Mouse (Mus musculus) midbrain, embryonic 11.5 days (tissue): ENCODE measurements around the gene Pex5l. TPM values are rescaled to one million over a fixed set of nuclear protein-coding genes. Genes with fewer than 3 reads are reported as not detected.

Experiments
- ATAC-seq: fragments of 200-750 bp; cut with Nextera tagmentation; 2 replicates; pipeline ENCODE4 v1.8.0; 2017; ENCODE audit warnings: moderate TSS enrichment, moderate library complexity; ENCODE audit not compliant: low FRiP score
- DNase-seq: peaks from one replicate; pipeline ENCODE4 v3.0.0; 2015; ENCODE audit warnings: low spot score; ENCODE audit errors: missing footprints
- H3K27ac ChIP-seq: fragments of 300-500 bp; sonication (generic); 2 replicates; pipeline ENCODE4 v1.5.1; 2014; ENCODE audit warnings: low read depth, low read length
- H3K27me3 ChIP-seq: fragments of 300-500 bp; sonication (generic); 2 replicates; pipeline ENCODE4 v1.6.1; 2014; ENCODE audit warnings: mild to moderate bottlenecking, low read length, moderate library complexity, mixed read lengths; ENCODE audit not compliant: control insufficient read depth, insufficient read depth
- H3K36me3 ChIP-seq: fragments of 300-500 bp; sonication (generic); 2 replicates; pipeline ENCODE4 v1.6.1; 2014; ENCODE audit warnings: mild to moderate bottlenecking, low read length, moderate library complexity, mixed read lengths; ENCODE audit not compliant: control insufficient read depth, insufficient read depth
- H3K4me1 ChIP-seq: fragments of 300-500 bp; sonication (generic); 2 replicates; pipeline ENCODE4 v1.6.1; 2014; ENCODE audit warnings: low read length; ENCODE audit not compliant: control insufficient read depth, insufficient read depth
- H3K4me2 ChIP-seq: fragments of 300-500 bp; sonication (generic); 2 replicates; pipeline ENCODE4 v1.6.1; 2014; ENCODE audit warnings: mild to moderate bottlenecking, moderate library complexity
- H3K4me3 ChIP-seq: fragments of 300-500 bp; sonication (generic); 2 replicates; pipeline ENCODE4 v1.5.1; 2014; ENCODE audit warnings: low read depth, low read length
- H3K9ac ChIP-seq: fragments of 300-500 bp; sonication (generic); 2 replicates; pipeline ENCODE4 v1.6.1; 2014; ENCODE audit warnings: low read length
- H3K9me3 ChIP-seq: fragments of 300-500 bp; sonication (generic); 2 replicates; pipeline ENCODE4 v1.6.1; 2016; ENCODE audit warnings: low read length; ENCODE audit not compliant: control insufficient read depth
- WGBS: fragments of 180-500 bp; shearing (Covaris S2); extraction: QIAGEN DNeasy Blood & Tissue Kit; methylation state at CpG from one replicate; pipeline ENCODE4 v1.1.7; 2014; 5-methylcytosine and 5-hydroxymethylcytosine counted together
- polyA plus RNA-seq: library from polyadenylated mRNA; unstranded; fragments of >200 nt; fragmentation: Nextera tagmentation; extraction: Ambion mirVana; gene quantifications from 2 replicates; pipeline ENCODE4 v1.2.1, GENCODE M21; 2014

The Pex5l gene
- polyA plus RNA-seq, 1 experiment from 2014 or later, result 1.9 TPM

GRCm38 (mm10) chr3:33075696-33076095 lies 67.4 kb downstream of the Pex5l start:
- H3K4me2 ChIP-seq, result no peak overlapping the region
- no peaks in the 10 kb centered on the region for H3K9me3 ChIP-seq
- no peak for ATAC-seq
- peak; percentile 51 for DNase-seq
- no peaks in the 10 kb centered on the region for H3K36me3 ChIP-seq
- H3K4me3 ChIP-seq, result no peak overlapping the region
- WGBS, result 71% methylated on average over 2 of the region's 2 CpGs
- H3K9ac ChIP-seq, result no peak overlapping the region
- H3K4me1 ChIP-seq, result no peaks in the 10 kb centered on the region
- H3K27me3 ChIP-seq, result no peaks in the 10 kb centered on the region
- H3K27ac ChIP-seq, result no peak overlapping the region

- H3K9me3 ChIP-seq, result no peaks in the 10 kb centered on the region
- no peak overlapping the region for H3K27ac ChIP-seq
- H3K4me3 ChIP-seq, result no peak overlapping the region
- ATAC-seq (no peak), DNase-seq (peak; percentile 79)
- WGBS, result 79% methylated on average over 10 of the region's 10 CpGs
- no peaks in the 10 kb centered on the region for H3K27me3 ChIP-seq
- H3K4me2 ChIP-seq, result no peak overlapping the region
- H3K36me3 ChIP-seq, result no peaks in the 10 kb centered on the region
- H3K9ac ChIP-seq, result no peak overlapping the region
- no peaks in the 10 kb centered on the region for H3K4me1 ChIP-seq
Observed at GRCm38 (mm10) chr3:33074266-33074981, 68.6 kb downstream of the Pex5l start.

- no peaks in the 10 kb centered on the region for H3K9me3 ChIP-seq
- 74% methylated on average over 1 of the region's 1 CpGs for WGBS
- H3K4me3 ChIP-seq, result no peak overlapping the region
- H3K27ac ChIP-seq, result no peak overlapping the region
- H3K27me3 ChIP-seq, result no peaks in the 10 kb centered on the region
- ATAC-seq, result no peak
- H3K4me2 ChIP-seq, result no peak overlapping the region
- no peak overlapping the region for H3K9ac ChIP-seq
- no peaks in the 10 kb centered on the region for H3K36me3 ChIP-seq
- DNase-seq, result peak; percentile 45
- no peaks in the 10 kb centered on the region for H3K4me1 ChIP-seq
Observed at GRCm38 (mm10) chr3:33073905-33074265, 69.2 kb downstream of the Pex5l start.

- Histone ChIP-seq H3K9ac (no peak overlapping the region), H3K27ac (no peak overlapping the region), H3K27me3 (no peaks in the 10 kb centered on the region), H3K4me2 (no peak overlapping the region), H3K9me3 (no peaks in the 10 kb centered on the region), H3K4me1 (no peaks in the 10 kb centered on the region), H3K4me3 (no peak overlapping the region), H3K36me3 (no peaks in the 10 kb centered on the region)
- no peak for DNase-seq
- WGBS, result 91% methylated on average over 6 of the region's 6 CpGs
- no peak for ATAC-seq
Observed at GRCm38 (mm10) chr3:33070771-33071170, 72.3 kb downstream of the Pex5l start.

- H3K27me3 ChIP-seq, result no peaks in the 10 kb centered on the region
- no peak overlapping the region for H3K4me2 ChIP-seq
- DNase-seq, result peak; percentile 68
- no peak overlapping the region for H3K27ac ChIP-seq
- no peaks in the 10 kb centered on the region for H3K36me3 ChIP-seq
- no peak overlapping the region for H3K4me3 ChIP-seq
- WGBS, result 76% methylated on average over 5 of the region's 5 CpGs
- no peak overlapping the region for H3K9ac ChIP-seq
- no peak for ATAC-seq
- H3K9me3 ChIP-seq, result no peaks in the 10 kb centered on the region
- peaks cover 9% of the 10 kb centered on the region for H3K4me1 ChIP-seq
Observed at GRCm38 (mm10) chr3:33068146-33068545, 74.9 kb downstream of the Pex5l start.

- Histone ChIP-seq H3K27me3 (no peaks in the 10 kb centered on the region), H3K36me3 (no peaks in the 10 kb centered on the region), H3K27ac (no peak overlapping the region; the same call in 1 of the 2 replicates), H3K9me3 (no peaks in the 10 kb centered on the region), H3K9ac (peak overlapping the region; percentile 16), H3K4me2 (0 out of 2 replicates have a peak overlapping the region, but pooled peaks have one; percentile 13), H3K4me3 (no peak overlapping the region), H3K4me1 (peaks cover 14% of the 10 kb centered on the region)
- WGBS, result 20% methylated on average over 6 of the region's 6 CpGs
- ATAC-seq (peak; percentile 43; the same call in 1 of the 2 replicates), DNase-seq (no peak)
Observed at GRCm38 (mm10) chr3:33063590-33063989, 79.5 kb downstream of the Pex5l start.

- Histone ChIP-seq H3K36me3 (no peaks in the 10 kb centered on the region), H3K4me1 (peaks cover 14% of the 10 kb centered on the region), H3K27ac (no peak overlapping the region), H3K27me3 (no peaks in the 10 kb centered on the region), H3K9ac (no peak overlapping the region), H3K9me3 (no peaks in the 10 kb centered on the region), H3K4me2 (no peak overlapping the region), H3K4me3 (no peak overlapping the region)
- DNase-seq (no peak), ATAC-seq (no peak)
- 67% methylated on average over 2 of the region's 2 CpGs for WGBS
Observed at GRCm38 (mm10) chr3:33061428-33061827, 81.6 kb downstream of the Pex5l start.

- no peak overlapping the region for H3K4me2 ChIP-seq
- H3K27ac ChIP-seq, result no peak overlapping the region
- H3K9ac ChIP-seq, result no peak overlapping the region
- H3K4me1 ChIP-seq, result peaks cover 14% of the 10 kb centered on the region
- H3K27me3 ChIP-seq, result no peaks in the 10 kb centered on the region
- 85% methylated on average over 4 of the region's 4 CpGs for WGBS
- H3K4me3 ChIP-seq, result no peak overlapping the region
- DNase-seq (no peak), ATAC-seq (no peak)
- H3K36me3 ChIP-seq, result no peaks in the 10 kb centered on the region
- H3K9me3 ChIP-seq, result no peaks in the 10 kb centered on the region
Observed at GRCm38 (mm10) chr3:33061016-33061415, 82.0 kb downstream of the Pex5l start.

- no peak for ATAC-seq
- DNase-seq, result no peak
- no peaks in the 10 kb centered on the region for H3K27me3 ChIP-seq
- no peaks in the 10 kb centered on the region for H3K36me3 ChIP-seq
- WGBS, result 66% methylated on average over 7 of the region's 7 CpGs
- no peak overlapping the region for H3K4me3 ChIP-seq
- no peak overlapping the region for H3K27ac ChIP-seq
- no peak overlapping the region for H3K4me2 ChIP-seq
- H3K4me1 ChIP-seq, result peaks cover 14% of the 10 kb centered on the region
- no peak overlapping the region for H3K9ac ChIP-seq
- H3K9me3 ChIP-seq, result no peaks in the 10 kb centered on the region
Observed at GRCm38 (mm10) chr3:33060343-33060937, 82.6 kb downstream of the Pex5l start.
